Mouse (Mus musculus) ES-Bruce4 (cell line): Measurements from ENCODE around the gene Clca3b. TPM values are rescaled to one million over a fixed set of nuclear protein-coding genes. Genes with fewer than 3 reads are reported as not detected.
"Not testable (repeated sequence)": the region's sequence is repeated elsewhere in the genome, so short reads cannot be mapped to it uniquely, and the experiment has no call there.

Experiments
- H3K27ac ChIP-seq: 2 replicates; pipeline ENCODE4 v1.5.1; 2012; ENCODE audit warnings: low read length, inconsistent platforms; ENCODE audit not compliant: insufficient read depth
- H3K27me3 ChIP-seq: 2 replicates; pipeline ENCODE4 v1.6.1; 2012; ENCODE audit warnings: mild to moderate bottlenecking, low read length, inconsistent platforms; ENCODE audit not compliant: control insufficient read depth, poor library complexity, insufficient read depth, severe bottlenecking
- H3K36me3 ChIP-seq: 2 replicates; pipeline ENCODE4 v1.6.1; 2012; ENCODE audit warnings: inconsistent platforms, mild to moderate bottlenecking, low read length, moderate library complexity; ENCODE audit not compliant: control insufficient read depth, poor library complexity, insufficient read depth, severe bottlenecking
- H3K4me1 ChIP-seq: one replicate; pipeline ENCODE4 v1.8.1; 2011; ENCODE audit warnings: low read length; ENCODE audit not compliant: control insufficient read depth, insufficient read depth
- H3K4me3 ChIP-seq: 2 replicates; pipeline ENCODE4 v1.5.1; 2011; ENCODE audit warnings: low read depth, mild to moderate bottlenecking, low read length
- H3K9ac ChIP-seq: 2 replicates; pipeline ENCODE4 v1.6.1; 2012; ENCODE audit warnings: low read depth, mild to moderate bottlenecking, inconsistent platforms; ENCODE audit not compliant: poor library complexity, severe bottlenecking
- H3K9me3 ChIP-seq: replicated peaks from 2 replicates; pipeline ENCODE4 v1.6.1; 2012; ENCODE audit warnings: mild to moderate bottlenecking, low read length, inconsistent platforms; ENCODE audit not compliant: control insufficient read depth, poor library complexity, insufficient read depth, severe bottlenecking
- CTCF ChIP-seq: IDR thresholded peaks from one replicate; pipeline ENCODE4 v1.8.1; 2011; ENCODE audit warnings: low read depth, low read length
- EP300 ChIP-seq: IDR thresholded peaks from 2 replicates; pipeline ENCODE4 v1.6.1; 2011; ENCODE audit warnings: low read depth, low read length; ENCODE audit not compliant: insufficient read depth
- POLR2A ChIP-seq: IDR thresholded peaks from one replicate; pipeline ENCODE4 v1.8.1; 2011; ENCODE audit warnings: low read length; ENCODE audit not compliant: insufficient read depth
- polyA plus RNA-seq: library from polyadenylated mRNA; stranded (reverse); fragments of >200 nt; gene quantifications from 2 replicates; pipeline ENCODE4 v1.2.4, GENCODE M21; 2011; ENCODE audit warnings: low read depth; ENCODE audit not compliant: missing spikeins, insufficient read depth, insufficient read length

Clca3b gene
- polyA plus RNA-seq = 0.65 and 0.70 TPM in 2 replicates

- H3K9me3 ChIP-seq, H3K9ac ChIP-seq, H3K4me1 ChIP-seq: not testable (repeated sequence)
Measured at GRCm38 (mm10) chr3:144849014-144849556, at the start of gene Clca3b. Clca3b (minus strand) TSS chr3:144849357.

DNA sequence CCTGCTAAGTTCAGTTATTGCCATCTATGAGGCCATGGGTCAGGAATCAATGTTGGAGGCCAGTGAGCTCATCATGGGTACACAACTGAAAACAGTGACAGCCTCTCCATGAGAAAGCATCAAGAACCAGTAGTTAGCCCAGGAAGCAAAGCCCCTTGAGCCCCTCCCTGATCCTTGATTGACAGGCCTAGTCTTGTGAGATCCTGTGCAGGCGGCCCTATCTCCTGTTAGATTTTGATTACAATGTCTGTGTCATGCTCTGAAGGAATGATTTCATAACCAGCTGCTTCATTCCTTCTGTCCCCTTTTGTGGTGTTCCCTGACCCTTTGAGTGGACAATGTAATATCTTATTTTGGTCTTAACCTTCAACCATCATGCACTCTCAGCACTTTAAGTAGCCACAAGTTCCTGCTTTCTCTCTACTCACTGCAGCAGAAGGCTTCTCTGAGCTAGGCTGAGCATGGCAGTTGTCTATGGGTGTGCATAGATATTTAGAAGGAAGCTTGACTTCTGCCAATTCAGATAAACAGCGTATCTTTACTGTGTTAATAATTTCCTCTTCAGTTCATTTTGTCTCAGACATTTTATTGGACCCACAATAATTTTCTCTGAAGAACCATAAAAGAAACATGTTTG lies 48.0 kb upstream of the Clca3b start:
- Histone ChIP-seq H3K4me3 (no peak overlapping the region), H3K27me3 (no peaks in the 10 kb centered on the region), H3K27ac (no peak overlapping the region), H3K36me3 (no peaks in the 10 kb centered on the region), H3K9me3 (no peaks in the 10 kb centered on the region; the same call in 1 of the 2 replicates), H3K9ac (no peak overlapping the region), H3K4me1 (no peaks in the 10 kb centered on the region)
- no peak for TF ChIP-seq EP300

More at GRCm38 (mm10) chr3:144849014-144849556, at the start of gene Clca3b:
- not testable (repeated sequence) for H3K27me3 ChIP-seq, H3K4me3 ChIP-seq, H3K27ac ChIP-seq, H3K36me3 ChIP-seq

DNA sequence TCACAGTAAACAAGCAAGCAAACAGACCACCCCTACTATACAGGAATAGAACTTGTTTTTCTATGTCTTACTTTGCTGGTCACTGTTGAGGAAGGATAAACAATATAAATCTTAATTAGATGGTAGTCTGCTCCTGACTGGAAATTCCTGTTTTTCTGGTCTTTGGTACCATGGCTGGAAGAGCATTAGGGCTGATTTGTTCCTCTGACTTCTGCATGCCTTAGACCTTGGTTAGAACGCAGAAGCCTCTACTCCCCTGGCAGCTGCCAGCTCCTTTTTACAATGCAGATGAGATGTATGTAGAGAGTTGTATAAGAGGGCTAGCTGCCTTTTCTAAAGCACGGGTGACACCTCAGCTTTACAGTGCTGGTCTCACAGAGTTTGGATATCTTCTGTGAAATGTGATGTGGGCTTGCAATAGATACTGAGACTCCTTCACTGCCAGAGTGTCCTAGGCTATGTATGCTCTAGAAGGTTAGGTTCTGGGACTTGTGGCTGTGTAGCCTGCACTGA lies 41.1 kb upstream of the Clca3b start:
- no peak overlapping the region for H3K27ac ChIP-seq
- TF ChIP-seq CTCF (no peak), POLR2A (no peak), EP300 (no peak)
- no peaks in the 10 kb centered on the region for H3K4me1 ChIP-seq
- no peaks in the 10 kb centered on the region for H3K36me3 ChIP-seq
- H3K4me3 ChIP-seq = no peak overlapping the region
- H3K9me3 ChIP-seq = no peaks in the 10 kb centered on the region; the same call in 1 of the 2 replicates
- no peaks in the 10 kb centered on the region for H3K27me3 ChIP-seq
- H3K9ac ChIP-seq = no peak overlapping the region

DNA sequence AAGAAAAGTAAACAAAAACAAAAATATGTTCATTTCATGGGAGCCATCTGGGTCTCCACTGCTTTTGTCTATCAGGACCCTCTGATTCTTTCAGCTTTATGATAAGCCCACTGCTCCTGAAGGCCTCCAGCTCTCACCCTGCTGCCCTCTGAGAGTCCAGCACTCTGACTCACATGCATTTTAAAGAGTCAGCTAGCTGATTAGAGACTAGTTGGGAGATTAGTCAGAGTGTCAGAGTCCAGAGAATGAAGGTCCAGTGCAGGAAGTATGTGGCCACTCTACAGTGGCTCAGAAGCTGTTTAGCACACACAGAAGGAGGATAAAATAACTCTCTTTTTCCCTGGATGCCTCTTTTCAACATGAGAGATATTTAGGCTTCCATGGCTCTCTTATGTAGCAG lies 37.8 kb upstream of the Clca3b start:
- H3K9ac ChIP-seq = no peak overlapping the region
- H3K4me1 ChIP-seq = no peaks in the 10 kb centered on the region
- no peak overlapping the region for H3K27ac ChIP-seq
- H3K9me3 ChIP-seq = no peaks in the 10 kb centered on the region
- H3K27me3 ChIP-seq = no peaks in the 10 kb centered on the region
- no peak overlapping the region for H3K4me3 ChIP-seq
- TF ChIP-seq EP300 (no peak), CTCF (no peak), POLR2A (no peak)
- no peaks in the 10 kb centered on the region for H3K36me3 ChIP-seq

DNA sequence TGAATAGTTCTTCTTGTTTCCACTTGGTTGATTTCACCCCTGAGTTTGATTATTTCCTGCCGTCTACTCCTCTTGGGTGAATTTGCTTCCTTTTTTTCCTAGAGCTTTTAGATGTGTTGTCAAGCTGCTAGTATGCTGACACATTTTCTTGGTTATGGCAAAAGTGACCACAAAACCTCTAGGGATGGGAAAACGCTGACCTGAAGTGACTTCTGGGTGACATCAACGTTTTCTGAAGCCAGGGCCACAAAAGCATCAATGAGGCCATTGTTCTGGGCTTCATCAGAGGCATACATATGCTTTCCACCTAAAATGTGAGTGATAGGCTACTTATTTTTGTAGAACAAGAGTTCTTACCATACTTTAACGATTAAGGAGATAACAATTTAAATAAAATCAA lies 22.9 kb upstream of the Clca3b start:
- H3K4me3 ChIP-seq, H3K9me3 ChIP-seq, H3K4me1 ChIP-seq, H3K36me3 ChIP-seq, H3K27ac ChIP-seq, H3K9ac ChIP-seq, H3K27me3 ChIP-seq: not testable (repeated sequence)

DNA sequence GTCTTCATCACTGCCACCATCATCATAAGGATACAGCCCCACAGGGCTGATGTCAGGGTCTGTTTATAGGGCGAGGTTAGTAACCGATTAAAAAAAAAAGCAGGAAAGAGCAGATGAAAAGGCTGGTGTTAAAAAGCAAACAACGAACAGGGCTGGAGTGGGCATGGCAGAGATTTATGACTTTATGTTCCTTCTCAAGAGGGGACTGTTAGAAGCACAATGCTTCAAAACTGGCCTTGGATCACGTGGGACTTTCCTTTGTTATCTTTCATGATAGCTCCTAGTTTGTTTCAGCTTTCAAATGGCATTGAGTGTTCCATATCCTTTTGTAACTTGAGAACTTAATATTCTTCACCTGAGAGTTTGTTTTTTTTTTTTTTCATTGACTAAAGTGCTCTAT lies 427 bp upstream of the Clca3b start:
- H3K27me3 ChIP-seq = no peaks in the 10 kb centered on the region
- H3K36me3 ChIP-seq = no peaks in the 10 kb centered on the region
- no peak overlapping the region for H3K27ac ChIP-seq
- H3K9me3 ChIP-seq = no peaks in the 10 kb centered on the region
- no peak overlapping the region for H3K9ac ChIP-seq
- no peak overlapping the region for H3K4me3 ChIP-seq
- TF ChIP-seq CTCF (no peak), POLR2A (no peak), EP300 (no peak)
- no peaks in the 10 kb centered on the region for H3K4me1 ChIP-seq
